Mouse (Mus musculus): ENCODE measurements around the gene 4930522L14Rik. TPM values are rescaled to one million over a fixed set of nuclear protein-coding genes. Genes with fewer than 3 reads are reported as not detected.
A peak's percentile ranks its signal among the peaks of the same experiment; 100 is the strongest.
"Not testable (repeated sequence)": the region's sequence is repeated elsewhere in the genome, so short reads cannot be mapped to it uniquely, and the experiment has no call there.

The 4930522L14Rik gene
- polyA plus RNA-seq, 1 experiment from 2014 or later, result 5.1 TPM

DNA sequence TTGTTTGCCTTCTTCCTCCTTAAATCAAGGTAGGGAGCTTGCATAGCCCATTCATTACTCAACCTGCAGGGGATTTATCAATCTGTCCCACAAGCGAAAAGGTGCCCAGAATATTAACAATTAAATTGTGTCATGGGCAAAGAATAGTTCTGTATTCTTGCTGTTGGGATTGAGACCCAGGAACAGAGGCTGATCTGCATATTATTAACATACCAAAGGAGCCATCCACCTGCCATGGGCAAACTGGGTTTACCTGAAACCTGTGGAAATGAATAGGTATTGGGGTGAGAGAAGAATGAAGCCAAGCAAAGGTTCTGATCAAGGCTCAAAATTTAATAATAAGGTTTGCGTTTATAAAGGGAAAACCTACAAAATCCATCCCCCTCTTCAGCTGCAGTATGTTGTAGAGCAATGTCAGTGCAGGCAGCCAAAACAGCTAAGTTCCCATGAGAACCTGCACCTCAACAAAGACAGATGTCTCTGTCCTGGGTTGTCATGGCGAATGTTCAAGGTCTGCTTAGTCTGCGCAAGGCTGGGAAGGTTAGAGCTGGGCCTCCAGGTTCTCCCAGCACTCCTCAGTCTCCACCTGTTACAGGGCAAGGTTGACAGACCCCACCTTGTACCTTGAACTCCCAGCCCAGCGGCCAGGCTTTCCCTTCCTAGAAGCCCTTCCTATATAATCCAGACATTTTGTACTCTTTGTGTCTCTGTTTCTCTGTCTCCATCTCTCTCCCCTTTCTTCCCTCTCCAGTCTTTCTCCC is 60.3 kb downstream of the 4930522L14Rik start:
- H3K27me3 ChIP-seq (ENCODE audit: control insufficient read depth, insufficient read depth, low read length); H3K4me1 ChIP-seq (ENCODE audit: control insufficient read depth, insufficient read depth, low read length); H3K9me3 ChIP-seq (replicated peaks; ENCODE audit: control insufficient read depth, low read length); H3K36me3 ChIP-seq (ENCODE audit: control insufficient read depth, insufficient read depth); ATAC-seq (replicated peaks; ENCODE audit: extremely low read depth, insufficient read depth, low FRiP score); H3K27ac ChIP-seq (ENCODE audit: low read length): not testable (repeated sequence)
- Histone ChIP-seq H3K9ac (ENCODE audit: low read length) (peak overlapping the region; percentile 83; the same call in 1 of the 2 replicates), H3K4me3 (ENCODE audit: low read length) (peak overlapping the region; percentile 73), H3K4me2 (ENCODE audit: low read depth, low read length) (peak overlapping the region; percentile 87)
- WGBS, result 56% methylated on average over 5 of the region's 5 CpGs

DNA sequence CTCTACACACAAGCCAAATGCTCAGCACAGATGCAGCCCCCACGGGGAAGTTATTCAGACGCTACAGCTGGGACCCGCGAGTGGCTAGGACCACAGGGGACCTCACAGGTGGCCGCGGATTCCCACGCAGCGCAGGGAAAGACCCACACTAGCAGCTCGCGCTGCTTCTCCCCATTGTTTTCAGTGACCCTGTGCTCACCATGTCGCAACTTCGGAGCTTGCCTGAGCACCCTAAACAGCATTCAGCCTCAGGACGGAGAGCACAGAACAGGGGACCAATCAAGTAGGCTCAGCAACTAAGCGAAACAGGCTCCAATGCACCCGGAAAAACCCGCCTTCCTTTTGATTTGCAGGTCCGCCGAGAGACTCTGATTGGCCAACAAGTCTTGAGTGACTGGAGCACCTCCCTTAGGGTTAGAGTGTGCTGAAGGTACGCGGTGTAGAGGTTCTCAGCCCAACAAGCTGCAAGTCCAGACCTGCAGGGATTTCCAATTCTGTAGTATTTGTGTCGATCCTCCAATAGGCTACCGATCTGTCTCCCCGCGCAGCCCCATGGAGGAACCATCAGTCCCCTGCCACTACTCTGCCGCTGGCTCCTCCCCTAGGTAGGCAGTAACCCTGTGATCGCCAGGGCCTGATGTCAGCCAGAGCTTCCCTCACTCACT is 61.0 kb downstream of the 4930522L14Rik start, which contains the start of gene 5430403G16Rik:
Gene 5430403G16Rik, minus strand, starts transcription at position 505 of the 665 bp plus-strand sequence.
- peak within 1 kb of the TSS; percentile 73 for H3K4me3 ChIP-seq (ENCODE audit: low read length)
- H3K9ac ChIP-seq (ENCODE audit: low read length), result peak within 1 kb of the TSS; percentile 83
- H3K36me3 ChIP-seq (ENCODE audit: control insufficient read depth, insufficient read depth); H3K9me3 ChIP-seq (replicated peaks; ENCODE audit: control insufficient read depth, low read length); H3K27me3 ChIP-seq (ENCODE audit: control insufficient read depth, insufficient read depth, low read length); H3K4me1 ChIP-seq (ENCODE audit: control insufficient read depth, insufficient read depth, low read length): not testable (repeated sequence)
- ATAC-seq (replicated peaks; ENCODE audit: extremely low read depth, insufficient read depth, low FRiP score), result peak; percentile 99
- H3K4me2 ChIP-seq (ENCODE audit: low read depth, low read length), result peak within 1 kb of the TSS; percentile 87
- H3K27ac ChIP-seq (ENCODE audit: low read length), result 0 out of 2 replicates have a peak within 1 kb of the TSS, but pooled peaks have one; percentile 55
- under 1% methylated on average over 24 of the region's 26 CpGs for WGBS

Other genes starting within 250 kb of the 4930522L14Rik start
- gene Crlf2, start 192.9 kb downstream of the 4930522L14Rik start, polyA plus RNA-seq (2015; fragmentation: Nextera tagmentation; extraction: Ambion mirVana), result 9.0 and 10.0 TPM in 2 replicates
- 0.79 and 1.1 TPM in 2 replicates for gene 5430403G16Rik, start 60.8 kb downstream of the 4930522L14Rik start, polyA plus RNA-seq (2015; fragmentation: Nextera tagmentation; extraction: Ambion mirVana)
- 0.27 and 0.39 TPM in 2 replicates for gene Gm15446, start 171.5 kb upstream of the 4930522L14Rik start, polyA plus RNA-seq (2015; fragmentation: Nextera tagmentation; extraction: Ambion mirVana)
- gene Zfp932, start 244.6 kb upstream of the 4930522L14Rik start, polyA plus RNA-seq (2015; fragmentation: Nextera tagmentation; extraction: Ambion mirVana), result 10.7 and 11.9 TPM in 2 replicates